Mouse (Mus musculus) forebrain, embryonic 12.5 days (tissue): Measurements from ENCODE around the gene Pum1. TPM values are rescaled to one million over a fixed set of nuclear protein-coding genes. Genes with fewer than 3 reads are reported as not detected.
A peak's percentile ranks its signal among the peaks of the same experiment; 100 is the strongest.
"Not testable (repeated sequence)": the region's sequence is repeated elsewhere in the genome, so short reads cannot be mapped to it uniquely, and the experiment has no call there.

ENCODE experiments used
- ATAC-seq: fragments of 200-750 bp; cut with Nextera tagmentation; 2 replicates; pipeline ENCODE4 v1.8.0; 2017; ENCODE audit warnings: moderate TSS enrichment; ENCODE audit not compliant: low FRiP score
- H3K27ac ChIP-seq: fragments of 300-500 bp; sonication (generic); 2 replicates; pipeline ENCODE4 v1.5.1; 2016; ENCODE audit warnings: mild to moderate bottlenecking
- H3K27me3 ChIP-seq: fragments of 300-500 bp; sonication (generic); 2 replicates; pipeline ENCODE4 v1.6.1; 2016; ENCODE audit warnings: mild to moderate bottlenecking
- H3K36me3 ChIP-seq: fragments of 300-500 bp; sonication (generic); replicated peaks from 2 replicates; pipeline ENCODE4 v1.6.1; 2016; ENCODE audit warnings: mild to moderate bottlenecking
- H3K4me1 ChIP-seq: fragments of 300-500 bp; sonication (generic); 2 replicates; pipeline ENCODE4 v1.6.1; 2016
- H3K4me2 ChIP-seq: fragments of 300-500 bp; sonication (generic); 2 replicates; pipeline ENCODE4 v1.6.1; 2016; ENCODE audit warnings: mild to moderate bottlenecking, moderate library complexity
- H3K4me3 ChIP-seq: fragments of 300-500 bp; sonication (generic); replicated peaks from 2 replicates; pipeline ENCODE4 v1.5.1; 2016; ENCODE audit warnings: mild to moderate bottlenecking
- H3K9ac ChIP-seq: fragments of 300-500 bp; sonication (generic); 2 replicates; pipeline ENCODE4 v1.6.1; 2016; ENCODE audit warnings: mild to moderate bottlenecking
- H3K9me3 ChIP-seq: fragments of 300-500 bp; sonication (generic); 2 replicates; pipeline ENCODE4 v1.6.1; 2016
- WGBS: fragments of 180-500 bp; shearing (Covaris S2); methylation state at CpG from one replicate; pipeline ENCODE4 v1.1.7; 2016; 5-methylcytosine and 5-hydroxymethylcytosine counted together
- polyA plus RNA-seq: library from polyadenylated mRNA; unstranded; fragments of >200 nt; fragmentation: Nextera tagmentation; extraction: Ambion mirVana; gene quantifications from 2 replicates; pipeline ENCODE4 v1.2.1, GENCODE M21; 2016

Gene Pum1
- polyA plus RNA-seq, 1 experiment from 2014 or later, result 134 TPM

- Histone ChIP-seq H3K4me1 (no peaks in the 10 kb centered on the region), H3K4me3 (no peak overlapping the region), H3K9me3 (no peaks in the 10 kb centered on the region), H3K27me3 (no peaks in the 10 kb centered on the region), H3K9ac (no peak overlapping the region), H3K27ac (no peak overlapping the region), H3K4me2 (no peak overlapping the region), H3K36me3 (no peaks in the 10 kb centered on the region)
- no peak for ATAC-seq
- WGBS, result 50% methylated on average over 1 of the region's 1 CpGs
These were observed 5.1 kb upstream of the Pum1 start for GRCm38 (mm10) chr4:130657820-130658565.

GRCm38 (mm10) chr4:130659470-130659869 lies 3.7 kb upstream of the Pum1 start:
- Histone ChIP-seq H3K27ac (no peak overlapping the region), H3K9ac (no peak overlapping the region), H3K4me3 (no peak overlapping the region), H3K4me1 (0 out of 2 replicates have a peak, but pooled peaks cover 1% of the 10 kb centered on the region), H3K9me3 (no peaks in the 10 kb centered on the region), H3K4me2 (no peak overlapping the region), H3K36me3 (no peaks in the 10 kb centered on the region), H3K27me3 (no peaks in the 10 kb centered on the region)
- no peak for ATAC-seq
- 89% methylated on average over 6 of the region's 6 CpGs for WGBS

GRCm38 (mm10) chr4:130660106-130660505 lies 3.0 kb upstream of the Pum1 start:
- no peak for ATAC-seq
- no peaks in the 10 kb centered on the region for H3K27me3 ChIP-seq
- WGBS, result 86% methylated on average over 2 of the region's 2 CpGs

GRCm38 (mm10) chr4:130661151-130661550 lies 2.0 kb upstream of the Pum1 start:
- Histone ChIP-seq H3K4me1 (peaks cover 11% of the 10 kb centered on the region), H3K9ac (no peak overlapping the region), H3K27ac (no peak overlapping the region), H3K36me3 (no peaks in the 10 kb centered on the region), H3K4me2 (no peak overlapping the region), H3K27me3 (no peaks in the 10 kb centered on the region), H3K4me3 (no peak overlapping the region), H3K9me3 (no peaks in the 10 kb centered on the region)
- WGBS, result 93% methylated on average over 3 of the region's 3 CpGs
- ATAC-seq, result no peak

More at GRCm38 (mm10) chr4:130660106-130660505, 3.0 kb upstream of the Pum1 start:
- H3K36me3 ChIP-seq, result no peaks in the 10 kb centered on the region
- no peaks in the 10 kb centered on the region for H3K9me3 ChIP-seq
- H3K4me2 ChIP-seq, result no peak overlapping the region
- no peak overlapping the region for H3K4me3 ChIP-seq
- peaks cover 6% of the 10 kb centered on the region for H3K4me1 ChIP-seq
- H3K9ac ChIP-seq, result no peak overlapping the region
- H3K27ac ChIP-seq, result no peak overlapping the region

- not testable (repeated sequence) for ATAC-seq, H3K9me3 ChIP-seq, H3K27me3 ChIP-seq, H3K9ac ChIP-seq, H3K36me3 ChIP-seq
- 78% methylated on average over 1 of the region's 1 CpGs for WGBS
- H3K4me1 ChIP-seq, result peaks cover 15% of the 10 kb centered on the region
- H3K4me3 ChIP-seq, result peak overlapping the region; percentile 81; the same call in 1 of the 2 replicates
- H3K4me2 ChIP-seq, result peak overlapping the region; percentile 81; the same call in 1 of the 2 replicates
- H3K27ac ChIP-seq, result peak overlapping the region; percentile 99; the same call in 1 of the 2 replicates
These were observed 816 bp upstream of the Pum1 start for GRCm38 (mm10) chr4:130662305-130662704.

- peak overlapping the region; percentile 99 for H3K27ac ChIP-seq
- peaks cover 28% of the 10 kb centered on the region for H3K4me1 ChIP-seq
- no peaks in the 10 kb centered on the region for H3K9me3 ChIP-seq
- under 1% methylated on average over 22 of the region's 22 CpGs for WGBS
- peaks cover 2% of the 10 kb centered on the region for H3K36me3 ChIP-seq
- H3K27me3 ChIP-seq, result no peaks in the 10 kb centered on the region
- H3K9ac ChIP-seq, result peak overlapping the region; percentile 95
- H3K4me3 ChIP-seq, result peak overlapping the region; percentile 81
- peak overlapping the region; percentile 81 for H3K4me2 ChIP-seq
- ATAC-seq, result peak; percentile 34
These were observed 785 bp downstream of the Pum1 start for GRCm38 (mm10) chr4:130663810-130664401.

- 7% methylated on average over 7 of the region's 7 CpGs for WGBS
- H3K4me2 ChIP-seq, result peak overlapping the region; percentile 81
- ATAC-seq, result no peak
These were observed 1.4 kb downstream of the Pum1 start for GRCm38 (mm10) chr4:130664414-130665029.

GRCm38 (mm10) chr4:130665176-130665575 lies 2.1 kb downstream of the Pum1 start:
- Histone ChIP-seq H3K36me3 (peaks cover 5% of the 10 kb centered on the region), H3K27ac (no peak overlapping the region), H3K4me2 (peak overlapping the region; percentile 81), H3K4me1 (peaks cover 31% of the 10 kb centered on the region), H3K27me3 (no peaks in the 10 kb centered on the region), H3K4me3 (peak overlapping the region; percentile 81), H3K9me3 (no peaks in the 10 kb centered on the region), H3K9ac (0 out of 2 replicates have a peak overlapping the region, but pooled peaks have one; percentile 17)
- WGBS, result 22% methylated on average over 1 of the region's 1 CpGs
- no peak for ATAC-seq

More at GRCm38 (mm10) chr4:130664414-130665029, 1.4 kb downstream of the Pum1 start:
- H3K4me3 ChIP-seq, result peak overlapping the region; percentile 81
- no peaks in the 10 kb centered on the region for H3K9me3 ChIP-seq
- H3K27ac ChIP-seq, result peak overlapping the region; percentile 99
- H3K9ac ChIP-seq, result peak overlapping the region; percentile 95
- H3K4me1 ChIP-seq, result peaks cover 31% of the 10 kb centered on the region
- H3K36me3 ChIP-seq, result peaks cover 5% of the 10 kb centered on the region
- no peaks in the 10 kb centered on the region for H3K27me3 ChIP-seq

GRCm38 (mm10) chr4:130667686-130668085 lies 4.6 kb downstream of the Pum1 start:
- H3K9me3 ChIP-seq, result no peaks in the 10 kb centered on the region
- no peak overlapping the region for H3K27ac ChIP-seq
- H3K4me2 ChIP-seq, result peak overlapping the region; percentile 6; the same call in 1 of the 2 replicates
- H3K36me3 ChIP-seq, result peaks cover 29% of the 10 kb centered on the region
- WGBS, result 88% methylated on average over 2 of the region's 2 CpGs
- no peak for ATAC-seq
- peaks cover 31% of the 10 kb centered on the region for H3K4me1 ChIP-seq
- H3K9ac ChIP-seq, result no peak overlapping the region
- no peaks in the 10 kb centered on the region for H3K27me3 ChIP-seq
- H3K4me3 ChIP-seq, result no peak overlapping the region

GRCm38 (mm10) chr4:130668541-130668940 lies 5.4 kb downstream of the Pum1 start:
- H3K9me3 ChIP-seq, result no peaks in the 10 kb centered on the region
- H3K4me2 ChIP-seq, result no peak overlapping the region
- peaks cover 37% of the 10 kb centered on the region for H3K36me3 ChIP-seq

GRCm38 (mm10) chr4:130668991-130669390 lies 5.9 kb downstream of the Pum1 start:
- 0 out of 2 replicates have a peak overlapping the region, but pooled peaks have one; percentile 8 for H3K27ac ChIP-seq
- H3K4me1 ChIP-seq, result peaks cover 31% of the 10 kb centered on the region
- no peak for ATAC-seq
- no peak overlapping the region for H3K4me2 ChIP-seq
- H3K36me3 ChIP-seq, result peaks cover 42% of the 10 kb centered on the region
- WGBS, result 73% methylated on average over 7 of the region's 7 CpGs
- no peaks in the 10 kb centered on the region for H3K27me3 ChIP-seq
- no peak overlapping the region for H3K4me3 ChIP-seq
- no peak overlapping the region for H3K9ac ChIP-seq
- no peaks in the 10 kb centered on the region for H3K9me3 ChIP-seq

More at GRCm38 (mm10) chr4:130668541-130668940, 5.4 kb downstream of the Pum1 start:
- Histone ChIP-seq H3K27ac (no peak overlapping the region), H3K4me3 (no peak overlapping the region), H3K27me3 (no peaks in the 10 kb centered on the region), H3K9ac (no peak overlapping the region), H3K4me1 (peaks cover 31% of the 10 kb centered on the region)
- ATAC-seq, result no peak
- 79% methylated on average over 2 of the region's 2 CpGs for WGBS

- peaks cover 26% of the 10 kb centered on the region for H3K4me1 ChIP-seq
- not testable (repeated sequence) for H3K9me3 ChIP-seq, H3K4me3 ChIP-seq, ATAC-seq, H3K27me3 ChIP-seq, H3K27ac ChIP-seq, H3K4me2 ChIP-seq, H3K9ac ChIP-seq
- WGBS, result 89% methylated on average over 5 of the region's 5 CpGs
- peaks cover 52% of the 10 kb centered on the region for H3K36me3 ChIP-seq
These were observed 6.9 kb downstream of the Pum1 start for GRCm38 (mm10) chr4:130670023-130670422.
